ENCODE assay signal across 24 mouse cellular contexts in the genomic region with DNA sequence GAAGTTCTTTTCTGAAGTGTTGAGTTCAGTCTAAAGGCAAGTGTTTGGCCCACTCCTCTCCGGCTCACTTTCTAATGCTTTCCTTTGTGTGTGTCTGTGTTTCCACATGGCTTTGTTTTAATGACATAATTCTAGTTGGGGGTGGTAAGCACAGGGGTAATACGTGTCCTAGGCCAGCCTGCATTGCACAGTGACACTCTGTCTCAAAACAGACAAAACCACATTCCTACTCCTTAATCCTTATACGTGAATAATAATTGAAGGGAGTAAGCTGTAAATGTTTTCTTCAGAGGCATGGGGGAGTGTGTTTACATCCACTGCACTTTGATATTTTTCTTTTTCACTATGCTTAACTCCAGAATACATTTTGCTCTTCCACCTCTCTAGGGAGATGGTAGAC.
"Had no signal": no experiment of that assay in that cellular context is flagged by ENCODE, and none has a peak within 500 bp of the region (broad histone marks: within the 10 kb centered on the region; RNA-seq: fewer than 3 reads in every experiment).

No protein-coding gene starts in this region.

- H3K27me3 ChIP-seq: limb, embryonic 13.5 days; liver, embryonic 12.5 days; liver, embryonic 15.5 days; lung, embryonic 15.5 days; megakaryocyte, embryonic 14.5 days; midbrain, embryonic 15.5 days; neural tube, embryonic 12.5 days; neural tube, embryonic 15.5 days had no signal

- ATAC-seq: liver, embryonic 12.5 days; midbrain, embryonic 15.5 days had no signal

- H3K9me3 ChIP-seq: limb, embryonic 10.5 days; limb, embryonic 13.5 days; liver, embryonic 12.5 days; liver, embryonic 15.5 days; lung, embryonic 15.5 days; megakaryocyte, embryonic 14.5 days; midbrain, embryonic 10.5 days; midbrain, embryonic 15.5 days; neural tube, embryonic 12.5 days; neural tube, embryonic 15.5 days had no signal

- H3K36me3 ChIP-seq: limb, embryonic 10.5 days; limb, embryonic 13.5 days; liver, embryonic 12.5 days; liver, embryonic 15.5 days; lung, embryonic 15.5 days; midbrain, embryonic 10.5 days; midbrain, embryonic 15.5 days; neural tube, embryonic 12.5 days; neural tube, embryonic 15.5 days had no signal

- H3K27ac ChIP-seq: limb, embryonic 10.5 days; limb, embryonic 13.5 days; liver, embryonic 12.5 days; liver, embryonic 15.5 days; lung, embryonic 15.5 days; midbrain, embryonic 10.5 days; midbrain, embryonic 15.5 days; neural tube, embryonic 12.5 days; neural tube, embryonic 15.5 days; stomach, postnatal 0 days had no signal

- H3K9ac ChIP-seq: limb, embryonic 13.5 days; liver, embryonic 12.5 days; liver, embryonic 15.5 days; lung, embryonic 15.5 days; midbrain, embryonic 15.5 days; neural tube, embryonic 12.5 days; neural tube, embryonic 15.5 days had no signal

- DNase-seq: kidney, adult 9 months; kidney, postnatal 14 days; kidney, postnatal 4 days; layer of hippocampus, adult 9-11 months; layer of hippocampus, postnatal 36 days; liver; lung, adult 18-20 months; lung, postnatal 10 days; lung, postnatal 36 days; right cerebral cortex, adult 18-20 months; right cerebral cortex, postnatal 14 days; right cerebral cortex, postnatal 4 days; thymus, postnatal 25 days had no signal

- H3K4me2 ChIP-seq: limb, embryonic 13.5 days; liver, embryonic 12.5 days; liver, embryonic 15.5 days; lung, embryonic 15.5 days; midbrain, embryonic 15.5 days; neural tube, embryonic 12.5 days; neural tube, embryonic 15.5 days had no signal

- H3K4me3 ChIP-seq: limb, embryonic 10.5 days; limb, embryonic 13.5 days; liver, embryonic 12.5 days; liver, embryonic 15.5 days; lung, embryonic 15.5 days; megakaryocyte, embryonic 14.5 days; midbrain, embryonic 10.5 days; midbrain, embryonic 15.5 days; neural tube, embryonic 12.5 days; neural tube, embryonic 15.5 days had no signal

- H3K4me1 ChIP-seq: liver, embryonic 12.5 days; liver, embryonic 15.5 days; megakaryocyte, embryonic 14.5 days had no signal
